ENCODE assay signal across 9 mouse cellular contexts in genomic region chr4:141238492-141239387, GRCm38 (mm10). TPM values are rescaled to one million over a fixed set of nuclear protein-coding genes. Genes with fewer than 3 reads are reported as not detected.
DNase-seq lines count a peak whose midpoint lies in the region; ATAC-seq and TF ChIP-seq lines count a peak whose summit lies in the region.
"Had no signal": no experiment of that assay in that cellular context is flagged by ENCODE, and none has a peak within 500 bp of the region (broad histone marks: within the 10 kb centered on the region; RNA-seq: fewer than 3 reads in every experiment).

No protein-coding gene starts in this region.

- peak overlapping the region; percentile 77 for H3K4me2 ChIP-seq in heart, embryonic 11.5 days
- H3K4me2 ChIP-seq in heart, postnatal 0 days (ENCODE audit: low read depth, low read length): peak overlapping the region; percentile 63

- no peaks in the 10 kb centered on the region for H3K9me3 ChIP-seq in heart, embryonic 11.5 days (replicated peaks; ENCODE audit: control insufficient read depth, low read length)
- no peaks in the 10 kb centered on the region for H3K9me3 ChIP-seq in G1E (replicated peaks)
- no peaks in the 10 kb centered on the region for H3K9me3 ChIP-seq in heart, postnatal 0 days (replicated peaks; ENCODE audit: control insufficient read depth, low read length)
- H3K9me3 ChIP-seq in midbrain, embryonic 10.5 days (replicated peaks): no peaks in the 10 kb centered on the region

- H3K36me3 ChIP-seq in heart, embryonic 11.5 days (ENCODE audit: control insufficient read depth, insufficient read depth, low read length): no peaks in the 10 kb centered on the region
- no peaks in the 10 kb centered on the region for H3K36me3 ChIP-seq in G1E (replicated peaks)
- no peaks in the 10 kb centered on the region for H3K36me3 ChIP-seq in heart, postnatal 0 days (replicated peaks; ENCODE audit: control insufficient read depth, insufficient read depth, low read length)
- no peaks in the 10 kb centered on the region for H3K36me3 ChIP-seq in midbrain, embryonic 10.5 days

- TF ChIP-seq EP300 in heart, postnatal 0 days (IDR thresholded peaks at IDR 0.05; ENCODE audit: low read depth): no peak

- no peak for DNase-seq in heart, adult 9 months (ENCODE audit: low spot score in 2 of 2)
- DNase-seq in G1E (ENCODE audit: low spot score) (no peak), MN1 (ENCODE audit: low spot score) (no peak)
- DNase-seq in heart, postnatal 0 days (ENCODE audit: low spot score): no peak
- DNase-seq in midbrain, embryonic 10.5 days (ENCODE audit: low spot score): no peak
- no peak for DNase-seq in frontal cortex, postnatal 14 days (ENCODE audit: low spot score in 2 of 2)
- no peak for DNase-seq in cerebellum, adult 11-12 months

- peaks cover 69% of the 10 kb centered on the region for H3K27me3 ChIP-seq in heart, embryonic 11.5 days (ENCODE audit: control insufficient read depth, insufficient read depth, low read length)
- H3K27me3 ChIP-seq in G1E (ENCODE audit: insufficient read depth, low read length): peaks cover 59% of the 10 kb centered on the region
- H3K27me3 ChIP-seq in heart, postnatal 0 days (ENCODE audit: control insufficient read depth, insufficient read depth, low read length): peaks cover 43% of the 10 kb centered on the region
- peaks cover 81% of the 10 kb centered on the region for H3K27me3 ChIP-seq in midbrain, embryonic 10.5 days (ENCODE audit: low read depth, poor library complexity, severe bottlenecking)

- ATAC-seq in heart, embryonic 11.5 days (replicated peaks; ENCODE audit: insufficient number of reproducible peaks, low FRiP score, low TSS enrichment): no peak
- no peak for ATAC-seq in G1E (ENCODE audit: extremely low read depth, insufficient number of reproducible peaks, low FRiP score, poor library complexity, severe bottlenecking)
- no peak for ATAC-seq in heart, postnatal 0 days (ENCODE audit: insufficient read depth, low read depth)

- H3K27ac ChIP-seq in heart, embryonic 11.5 days (ENCODE audit: low read depth, low read length): no peak overlapping the region
- H3K27ac ChIP-seq in heart, postnatal 0 days (ENCODE audit: low read depth): no peak overlapping the region
- 0 out of 2 replicates have a peak overlapping the region, but pooled peaks have one; percentile 55 for H3K27ac ChIP-seq in midbrain, embryonic 10.5 days (replicated peaks)

- no peak for TF ChIP-seq CTCF in G1E (IDR thresholded peaks at IDR 0.05; ENCODE audit: low read depth, low read length)
- TF ChIP-seq CTCF in heart, postnatal 0 days (IDR thresholded peaks at IDR 0.05; ENCODE audit: low read depth): no peak

- peak overlapping the region; percentile 40 for H3K4me3 ChIP-seq in heart, embryonic 11.5 days (ENCODE audit: low read depth, low read length)
- H3K4me3 ChIP-seq in G1E (ENCODE audit: low read depth, low read length): peak overlapping the region; percentile 65; the same call in 1 of the 2 replicates
- peak overlapping the region; percentile 38 for H3K4me3 ChIP-seq in heart, postnatal 0 days (ENCODE audit: low read depth, low read length)
- H3K4me3 ChIP-seq in midbrain, embryonic 10.5 days: peak overlapping the region; percentile 50

- H3K9ac ChIP-seq in heart, embryonic 11.5 days (ENCODE audit: low read depth, low read length): 0 out of 2 replicates have a peak overlapping the region, but pooled peaks have one; percentile 46
- no peak overlapping the region for H3K9ac ChIP-seq in heart, postnatal 0 days (replicated peaks; ENCODE audit: low read depth, low read length)

- peaks cover 19% of the 10 kb centered on the region for H3K4me1 ChIP-seq in heart, embryonic 11.5 days (ENCODE audit: control insufficient read depth, insufficient read depth, low read length)
- H3K4me1 ChIP-seq in G1E (ENCODE audit: insufficient read depth, low read depth, low read length): peaks cover 15% of the 10 kb centered on the region
- H3K4me1 ChIP-seq in heart, postnatal 0 days (ENCODE audit: control insufficient read depth, insufficient read depth): peaks cover 13% of the 10 kb centered on the region; the same call in 1 of the 2 replicates
- peaks cover 36% of the 10 kb centered on the region for H3K4me1 ChIP-seq in midbrain, embryonic 10.5 days

- 7% methylated on average over 20 of the region's 20 CpGs for WGBS in heart, embryonic 11.5 days (ENCODE audit: insufficient replicate concordance)
- WGBS in heart, postnatal 0 days: 8% methylated on average over 20 of the region's 20 CpGs
- 4% methylated on average over 20 of the region's 20 CpGs for WGBS in midbrain, embryonic 10.5 days

RNA-seq across cellular contexts. Expression of gene Arhgef19, which starts 0.6 kb away (rescaled TPM):
- polyA plus RNA-seq in heart, embryonic 11.5 days (2014; fragmentation: Nextera tagmentation; extraction: Ambion mirVana): 1.2 and 1.3 TPM in 2 replicates
- total RNA-seq in G1E (2014; fragmentation: Nextera tagmentation) (not detected in 2 replicates), G1E (2017) (0.06 TPM in 1 of 2 replicates, not detected in the other)
- polyA plus RNA-seq in G1E (2012): not detected in 2 replicates
- total RNA-seq in heart, postnatal 0 days (2014; rRNA removed; ENCODE audit: low replicate concordance): 0.66 and 2.5 TPM in 2 replicates
- polyA plus RNA-seq in heart, postnatal 0 days (2015; fragmentation: Nextera tagmentation; extraction: Ambion mirVana): 1.5 and 1.6 TPM in 2 replicates
- 0.64 and 1.4 TPM in 2 replicates for polyA plus RNA-seq in midbrain, embryonic 10.5 days (2016; fragmentation: Nextera tagmentation; extraction: Ambion mirVana)
- total RNA-seq: hematopoietic stem cell, adult 5-6 weeks had no signal

RNA-seq across cellular contexts. Expression of gene Rsg1, which starts 25.0 kb away (rescaled TPM):
- 2.0 and 2.4 TPM in 2 replicates for polyA plus RNA-seq in heart, embryonic 11.5 days (2014; fragmentation: Nextera tagmentation; extraction: Ambion mirVana)
- 1.0 and 2.0 TPM in 2 replicates for total RNA-seq in G1E (2014; fragmentation: Nextera tagmentation)
- 0.93 and 1.6 TPM in 2 replicates for total RNA-seq in G1E (2017)
- 0.56 and 0.87 TPM in 2 replicates for polyA plus RNA-seq in G1E (2012)
- 13.2 TPM in 1 of 2 replicates, not detected in the other for total RNA-seq in heart, postnatal 0 days (2014; rRNA removed; ENCODE audit: low replicate concordance)
- polyA plus RNA-seq in heart, postnatal 0 days (2015; fragmentation: Nextera tagmentation; extraction: Ambion mirVana): 1.3 and 1.6 TPM in 2 replicates
- 7.4 and 7.5 TPM in 2 replicates for polyA plus RNA-seq in midbrain, embryonic 10.5 days (2016; fragmentation: Nextera tagmentation; extraction: Ambion mirVana)
